Mouse (Mus musculus): ENCODE data around the gene Map1lc3b.

DNA sequence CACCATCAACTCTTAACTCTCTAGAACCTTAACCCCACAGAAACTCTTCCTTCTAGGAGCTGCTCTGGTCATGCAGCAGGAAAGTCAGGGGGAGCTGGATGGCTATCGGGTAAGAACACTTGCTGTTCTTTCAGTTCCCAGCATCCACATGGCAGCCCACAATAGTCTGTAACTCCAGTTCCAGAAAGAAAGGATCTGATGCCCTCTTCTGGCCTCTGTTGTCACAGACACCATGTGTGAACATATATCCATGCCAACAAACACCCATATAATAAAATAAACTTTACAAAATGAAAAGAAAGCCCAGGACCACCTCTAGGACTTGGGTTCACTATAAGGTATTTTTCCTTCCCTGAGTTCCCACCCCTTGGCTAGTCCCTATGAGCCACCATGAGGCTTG is 31.7 kb downstream of the Map1lc3b start:
- no peak for TF ChIP-seq CTCF (IDR thresholded peaks at IDR 0.05; ENCODE audit: borderline replicate concordance, extremely low read depth, insufficient read depth, insufficient read length)
- TF ChIP-seq POLR2A (IDR thresholded peaks at IDR 0.05; ENCODE audit: borderline replicate concordance, extremely low read depth, insufficient read depth, insufficient read length, poor library complexity, severe bottlenecking) = no peak

Data from brain, embryonic 14.5 days (tissue).